Mouse (Mus musculus) forebrain, embryonic 10.5 days (tissue): ENCODE data around the gene Grip1. TPM values are rescaled to one million over a fixed set of nuclear protein-coding genes. Genes with fewer than 3 reads are reported as not detected.
A peak's percentile ranks its signal among the peaks of the same experiment; 100 is the strongest.

ENCODE experiments used
- DNase-seq: peaks from one replicate; pipeline ENCODE4 v3.0.0-alpha.2; 2017; ENCODE audit warnings: low spot score; ENCODE audit errors: extremely low spot score
- H3K27ac ChIP-seq: fragments of 300-500 bp; sonication (generic); 2 replicates; pipeline ENCODE4 v1.5.1; 2016; ENCODE audit warnings: mild to moderate bottlenecking
- H3K27me3 ChIP-seq: fragments of 300-500 bp; sonication (generic); 2 replicates; pipeline ENCODE4 v1.6.1; 2016; ENCODE audit warnings: mild to moderate bottlenecking; ENCODE audit not compliant: poor library complexity, severe bottlenecking
- H3K36me3 ChIP-seq: fragments of 300-500 bp; sonication (generic); replicated peaks from 2 replicates; pipeline ENCODE4 v1.6.1; 2016; ENCODE audit warnings: mild to moderate bottlenecking, moderate library complexity
- H3K4me1 ChIP-seq: fragments of 300-500 bp; sonication (generic); 2 replicates; pipeline ENCODE4 v1.6.1; 2016
- H3K4me3 ChIP-seq: fragments of 300-500 bp; sonication (generic); 2 replicates; pipeline ENCODE4 v1.5.1; 2016; ENCODE audit warnings: mild to moderate bottlenecking, moderate library complexity
- H3K9me3 ChIP-seq: fragments of 300-500 bp; sonication (generic); 2 replicates; pipeline ENCODE4 v1.6.1; 2016; ENCODE audit warnings: mild to moderate bottlenecking, moderate library complexity
- WGBS: fragments of 180-500 bp; shearing (Covaris S2); methylation state at CpG from one replicate; pipeline ENCODE4 v1.1.7; 2016; 5-methylcytosine and 5-hydroxymethylcytosine counted together
- polyA plus RNA-seq: library from polyadenylated mRNA; unstranded; fragments of >200 nt; fragmentation: Nextera tagmentation; extraction: Ambion mirVana; gene quantifications from 2 replicates; pipeline ENCODE4 v1.2.1, GENCODE M21; 2016

Grip1 gene
- polyA plus RNA-seq, 1 experiment from 2014 or later: 4.3 TPM

DNA sequence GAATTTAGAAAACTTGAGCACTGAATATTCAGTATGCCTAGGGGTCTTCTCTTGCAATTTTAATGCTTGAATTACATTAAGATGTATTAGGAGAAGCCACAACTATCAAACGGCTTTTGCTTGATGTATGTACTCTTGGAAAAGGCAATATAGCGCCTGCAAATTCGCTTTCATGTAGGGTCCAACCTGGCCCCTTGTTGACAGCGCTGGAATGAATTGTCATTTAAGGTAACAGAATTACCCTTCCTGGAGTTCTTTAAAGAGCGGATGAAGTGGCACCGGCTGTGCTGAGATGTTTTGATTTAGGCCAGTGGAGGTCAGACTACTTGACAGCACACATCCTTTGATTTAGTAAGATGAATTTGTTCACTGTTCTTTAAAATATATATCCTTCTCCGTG is 90.1 kb downstream of the Grip1 start:
- 86% methylated on average over 7 of the region's 7 CpGs for WGBS
- H3K4me1 ChIP-seq: peaks cover 11% of the 10 kb centered on the region; the same call in 1 of the 2 replicates
- no peak overlapping the region for H3K27ac ChIP-seq
- H3K36me3 ChIP-seq: peaks cover 18% of the 10 kb centered on the region
- no peak overlapping the region for H3K4me3 ChIP-seq
- peaks cover 9% of the 10 kb centered on the region; the same call in 1 of the 2 replicates for H3K9me3 ChIP-seq
- no peaks in the 10 kb centered on the region for H3K27me3 ChIP-seq
- no peak for DNase-seq

DNA sequence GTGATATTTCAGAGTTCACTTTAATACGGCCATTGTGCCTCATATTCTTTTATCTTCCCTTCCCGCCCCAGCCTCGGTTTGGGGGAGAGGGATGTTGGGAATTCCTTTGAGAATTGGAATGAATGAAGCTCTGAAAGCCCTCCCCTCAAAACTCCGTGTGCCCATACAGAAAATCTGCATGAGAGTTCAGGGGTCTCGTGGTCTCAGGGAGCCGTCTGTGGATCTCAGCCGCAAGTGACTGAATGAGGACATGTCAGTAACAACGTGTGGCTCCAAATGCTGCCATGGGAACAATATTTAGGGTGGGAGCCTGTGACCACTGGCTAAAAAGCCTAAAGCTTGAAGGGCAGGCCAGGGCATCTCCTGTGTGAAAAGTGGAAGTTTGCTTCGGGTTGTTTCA is 91.1 kb downstream of the Grip1 start:
- H3K4me3 ChIP-seq: no peak overlapping the region
- no peak for DNase-seq
- H3K27me3 ChIP-seq: no peaks in the 10 kb centered on the region
- H3K36me3 ChIP-seq: peaks cover 18% of the 10 kb centered on the region
- H3K9me3 ChIP-seq: peaks cover 9% of the 10 kb centered on the region; the same call in 1 of the 2 replicates
- H3K4me1 ChIP-seq: peaks cover 11% of the 10 kb centered on the region; the same call in 1 of the 2 replicates
- 0 out of 2 replicates have a peak overlapping the region, but pooled peaks have one; percentile 26 for H3K27ac ChIP-seq
- WGBS: 69% methylated on average over 9 of the region's 9 CpGs

DNA sequence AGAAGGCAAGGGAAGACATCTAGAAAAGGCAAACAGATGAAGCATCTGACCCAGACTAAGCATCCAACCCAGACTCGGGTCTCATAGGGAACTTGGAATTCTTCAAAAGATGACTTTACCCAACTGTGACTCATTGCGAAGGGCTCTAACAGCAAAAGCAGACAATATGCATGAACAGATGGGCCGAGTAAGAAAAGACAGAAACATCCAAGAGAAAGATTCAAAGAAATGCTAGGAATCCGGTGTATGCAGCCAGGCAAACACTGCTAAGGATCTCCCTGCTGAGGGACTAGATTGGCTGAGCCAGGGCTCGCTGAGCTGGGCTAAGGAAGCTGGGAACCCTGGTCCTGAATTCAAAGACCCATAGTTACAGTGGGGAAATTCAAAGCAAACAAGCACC is 94.2 kb downstream of the Grip1 start:
- no peak overlapping the region for H3K4me3 ChIP-seq
- DNase-seq: no peak
- 0 out of 2 replicates have a peak, but pooled peaks cover 3% of the 10 kb centered on the region for H3K36me3 ChIP-seq
- H3K9me3 ChIP-seq: no peaks in the 10 kb centered on the region
- no peaks in the 10 kb centered on the region for H3K27me3 ChIP-seq
- H3K4me1 ChIP-seq: peaks cover 11% of the 10 kb centered on the region; the same call in 1 of the 2 replicates
- 92% methylated on average over 5 of the region's 5 CpGs for WGBS
- H3K27ac ChIP-seq: no peak overlapping the region

DNA sequence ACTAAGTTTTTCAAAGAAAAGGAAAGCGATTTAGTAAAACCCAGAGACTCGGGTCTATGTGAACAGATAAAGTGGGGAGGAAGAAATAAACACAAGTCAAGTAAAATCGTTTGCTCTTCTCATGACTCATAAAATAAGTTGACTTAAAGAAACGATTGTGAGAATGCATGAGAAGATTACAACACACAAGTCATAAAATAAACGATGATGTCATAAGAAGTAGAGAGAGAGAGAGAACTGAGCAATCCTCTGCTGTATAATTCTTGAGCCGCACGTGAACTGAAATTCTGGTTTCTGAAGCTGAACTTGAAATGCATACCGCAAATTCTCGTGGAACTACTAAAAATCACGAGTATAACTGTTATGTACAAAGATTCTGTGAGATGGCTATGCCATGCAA is 95.1 kb downstream of the Grip1 start:
- peaks cover 11% of the 10 kb centered on the region; the same call in 1 of the 2 replicates for H3K4me1 ChIP-seq
- 0 out of 2 replicates have a peak, but pooled peaks cover 3% of the 10 kb centered on the region for H3K36me3 ChIP-seq
- H3K27me3 ChIP-seq: no peaks in the 10 kb centered on the region
- no peak overlapping the region for H3K4me3 ChIP-seq
- no peaks in the 10 kb centered on the region for H3K9me3 ChIP-seq
- no peak for DNase-seq
- no peak overlapping the region for H3K27ac ChIP-seq
- WGBS: 94% methylated on average over 10 of the region's 10 CpGs

- Histone ChIP-seq H3K9me3 (no peaks in the 10 kb centered on the region), H3K27me3 (no peaks in the 10 kb centered on the region), H3K27ac (no peak overlapping the region), H3K36me3 (0 out of 2 replicates have a peak, but pooled peaks cover 3% of the 10 kb centered on the region), H3K4me1 (peaks cover under 1% of the 10 kb centered on the region; the same call in 1 of the 2 replicates), H3K4me3 (no peak overlapping the region)
- 92% methylated on average over 6 of the region's 6 CpGs for WGBS
- DNase-seq: no peak
Measured at GRCm38 (mm10) chr10:119550630-119551029, 97.0 kb downstream of the Grip1 start.

- H3K36me3 ChIP-seq: no peaks in the 10 kb centered on the region
- H3K27ac ChIP-seq: no peak overlapping the region
- no peak overlapping the region for H3K4me3 ChIP-seq
- 89% methylated on average over 7 of the region's 7 CpGs for WGBS
- DNase-seq: no peak
- no peaks in the 10 kb centered on the region for H3K4me1 ChIP-seq
- H3K9me3 ChIP-seq: no peaks in the 10 kb centered on the region
- no peaks in the 10 kb centered on the region for H3K27me3 ChIP-seq
Measured at GRCm38 (mm10) chr10:119556346-119556745, 102.7 kb downstream of the Grip1 start.

- Histone ChIP-seq H3K4me1 (no peaks in the 10 kb centered on the region), H3K9me3 (no peaks in the 10 kb centered on the region), H3K27ac (no peak overlapping the region), H3K36me3 (no peaks in the 10 kb centered on the region), H3K4me3 (no peak overlapping the region), H3K27me3 (no peaks in the 10 kb centered on the region)
- WGBS: 95% methylated on average over 7 of the region's 7 CpGs
- DNase-seq: no peak
Measured at GRCm38 (mm10) chr10:119558432-119558831, 104.8 kb downstream of the Grip1 start.

- Histone ChIP-seq H3K4me1 (no peaks in the 10 kb centered on the region), H3K27ac (no peak overlapping the region), H3K9me3 (no peaks in the 10 kb centered on the region), H3K36me3 (no peaks in the 10 kb centered on the region), H3K4me3 (no peak overlapping the region), H3K27me3 (no peaks in the 10 kb centered on the region)
- WGBS: 96% methylated on average over 7 of the region's 7 CpGs
- DNase-seq: no peak
Measured at GRCm38 (mm10) chr10:119564862-119565261, 111.2 kb downstream of the Grip1 start.

DNA sequence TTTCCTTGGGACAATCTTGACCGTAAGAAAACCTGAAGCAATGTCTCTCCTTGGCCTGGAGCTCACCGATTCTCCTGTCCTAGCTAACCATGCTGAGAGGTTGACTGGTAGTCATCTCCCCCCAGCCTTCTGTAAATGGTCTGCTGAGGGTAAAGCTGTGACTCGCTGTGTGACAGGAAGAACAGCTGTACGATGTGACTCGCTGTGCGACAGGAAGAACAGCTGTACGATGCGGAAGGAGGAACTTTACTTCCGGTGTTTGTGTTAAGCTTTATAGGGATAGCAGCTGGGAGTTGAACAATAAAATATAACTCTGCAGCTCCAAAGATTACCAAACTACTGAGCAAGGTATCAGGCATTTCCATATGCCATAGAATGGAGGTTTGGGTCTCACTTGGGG is 119.5 kb downstream of the Grip1 start:
- H3K27me3 ChIP-seq: no peaks in the 10 kb centered on the region
- H3K27ac ChIP-seq: no peak overlapping the region
- no peak overlapping the region for H3K4me3 ChIP-seq
- H3K9me3 ChIP-seq: no peaks in the 10 kb centered on the region
- H3K4me1 ChIP-seq: no peaks in the 10 kb centered on the region
- 96% methylated on average over 9 of the region's 9 CpGs for WGBS
- DNase-seq: no peak
- no peaks in the 10 kb centered on the region for H3K36me3 ChIP-seq

DNA sequence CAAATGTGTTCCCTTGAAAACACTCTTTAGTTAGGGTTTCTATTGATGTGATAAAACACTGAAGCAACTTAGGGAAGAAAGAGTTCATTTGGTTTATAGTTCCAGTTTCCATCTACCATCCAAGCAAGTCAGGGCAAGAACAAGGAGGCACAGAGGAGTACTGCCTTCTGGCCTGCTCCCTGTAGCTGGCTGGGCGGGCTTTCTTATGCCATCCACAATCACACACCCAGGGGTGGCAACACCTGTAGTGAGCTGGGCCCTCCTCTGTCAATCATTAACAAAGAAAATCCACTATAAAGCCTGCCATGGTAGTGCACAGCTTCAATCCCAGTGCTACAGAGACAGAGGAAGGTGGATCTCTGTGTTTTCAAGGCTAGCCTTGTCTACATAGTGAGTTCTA is 122.2 kb downstream of the Grip1 start:
- Histone ChIP-seq H3K9me3 (no peaks in the 10 kb centered on the region), H3K27ac (no peak overlapping the region), H3K36me3 (no peaks in the 10 kb centered on the region), H3K4me1 (no peaks in the 10 kb centered on the region), H3K27me3 (no peaks in the 10 kb centered on the region), H3K4me3 (no peak overlapping the region)
- no peak for DNase-seq
- WGBS: 96% methylated on average over 1 of the region's 1 CpGs

DNA sequence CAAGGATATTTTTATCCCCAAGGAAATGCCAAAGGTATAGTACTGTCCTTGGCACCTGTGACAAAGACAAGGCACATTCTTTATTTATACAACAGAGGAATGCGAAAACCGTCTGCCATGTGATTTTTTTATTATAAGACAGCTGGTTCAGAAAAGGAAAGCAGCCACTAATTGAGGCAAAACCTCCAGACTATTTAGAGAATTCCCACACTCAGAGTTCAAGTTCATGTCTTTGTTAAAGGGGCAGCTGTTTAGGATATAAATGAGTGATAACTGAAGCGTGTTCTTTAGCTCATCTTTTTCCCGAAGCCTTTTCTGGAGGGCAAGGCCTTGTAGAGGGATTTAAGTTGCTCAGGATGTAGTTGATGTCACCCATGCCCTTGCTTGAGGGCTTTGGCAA is 126.4 kb downstream of the Grip1 start:
- DNase-seq: no peak
- Histone ChIP-seq H3K36me3 (no peaks in the 10 kb centered on the region), H3K27ac (no peak overlapping the region), H3K27me3 (no peaks in the 10 kb centered on the region), H3K4me1 (peaks cover 9% of the 10 kb centered on the region), H3K4me3 (no peak overlapping the region), H3K9me3 (no peaks in the 10 kb centered on the region; the same call in 1 of the 2 replicates)
- WGBS: 88% methylated on average over 4 of the region's 4 CpGs

DNA sequence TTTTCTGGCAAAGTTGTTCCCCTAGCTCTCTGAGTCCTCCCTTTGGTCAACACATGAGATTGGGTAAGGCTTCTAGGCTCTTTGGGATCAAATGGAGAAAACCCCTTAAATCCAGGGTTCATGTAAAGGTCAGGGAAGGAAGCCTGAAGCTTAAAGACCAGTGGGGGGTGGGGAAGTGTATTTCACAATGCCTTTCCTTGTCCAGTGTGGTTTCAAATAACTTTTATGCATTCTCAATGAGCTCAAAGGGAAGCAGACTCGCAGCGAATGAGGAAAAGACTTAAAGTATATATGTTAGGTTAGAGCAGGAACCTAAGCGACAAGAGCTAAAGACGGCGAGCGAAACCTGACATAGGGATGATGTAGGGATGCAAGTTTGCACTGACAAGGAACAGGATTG is 131.0 kb downstream of the Grip1 start:
- Histone ChIP-seq H3K27ac (no peak overlapping the region), H3K4me3 (no peak overlapping the region), H3K9me3 (no peaks in the 10 kb centered on the region; the same call in 1 of the 2 replicates), H3K4me1 (peaks cover 12% of the 10 kb centered on the region), H3K27me3 (no peaks in the 10 kb centered on the region), H3K36me3 (no peaks in the 10 kb centered on the region)
- no peak for DNase-seq
- 69% methylated on average over 6 of the region's 6 CpGs for WGBS

DNA sequence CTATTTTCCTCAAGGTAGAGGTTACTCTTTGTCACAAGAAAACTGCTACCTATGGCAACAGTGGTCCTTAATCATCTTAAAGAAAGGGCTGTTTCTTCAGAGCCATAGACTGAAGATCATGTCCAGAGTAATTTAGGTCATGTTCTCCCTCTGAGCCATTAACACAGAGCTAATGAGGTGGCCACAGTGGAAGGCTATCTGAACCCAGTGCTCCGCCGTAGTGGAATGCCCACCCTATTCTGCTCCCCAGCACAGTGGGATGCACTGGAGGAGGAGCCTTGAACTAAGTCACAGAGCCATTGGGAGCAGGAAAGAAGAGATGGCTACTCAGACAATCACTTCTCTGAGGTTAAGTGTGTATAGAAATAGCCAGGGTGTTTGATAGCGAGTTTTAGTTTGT is 133.3 kb downstream of the Grip1 start:
- 71% methylated on average over 3 of the region's 3 CpGs for WGBS
- no peak for DNase-seq
- Histone ChIP-seq H3K27me3 (no peaks in the 10 kb centered on the region), H3K4me3 (no peak overlapping the region), H3K4me1 (peaks cover 12% of the 10 kb centered on the region), H3K27ac (no peak overlapping the region), H3K9me3 (peaks cover 4% of the 10 kb centered on the region; the same call in 1 of the 2 replicates), H3K36me3 (no peaks in the 10 kb centered on the region)

DNA sequence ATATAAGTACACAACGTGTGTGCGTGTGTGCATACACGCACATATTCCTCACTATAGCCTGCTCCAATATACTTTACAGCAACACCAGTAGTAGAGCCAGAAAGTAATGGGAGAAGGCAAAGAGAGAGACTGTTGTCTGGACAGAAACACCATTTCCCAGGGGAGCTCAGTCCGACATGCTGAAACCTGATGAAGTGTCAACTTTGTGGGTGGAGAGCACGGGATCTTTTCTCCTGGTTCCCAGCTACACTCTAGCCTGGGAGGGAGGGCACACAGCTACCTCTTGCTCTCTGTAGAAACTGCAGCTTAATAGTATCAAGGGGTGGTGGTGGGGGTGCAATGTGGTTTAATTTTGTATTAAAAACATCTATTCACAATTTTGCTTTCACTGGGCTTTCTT is 143.2 kb downstream of the Grip1 start:
- Histone ChIP-seq H3K27me3 (no peaks in the 10 kb centered on the region), H3K36me3 (no peaks in the 10 kb centered on the region), H3K27ac (no peak overlapping the region), H3K4me1 (no peaks in the 10 kb centered on the region), H3K9me3 (no peaks in the 10 kb centered on the region), H3K4me3 (no peak overlapping the region)
- 82% methylated on average over 5 of the region's 5 CpGs for WGBS
- no peak for DNase-seq
